Comparison of ENCODE assay signal across 12 mouse cellular contexts in genomic region chr2:134816383-134816782, GRCm38 (mm10). TPM values are rescaled to one million over a fixed set of nuclear protein-coding genes. Genes with fewer than 3 reads are reported as not detected.
DNase-seq lines count a peak whose midpoint lies in the region; ATAC-seq lines count a peak whose summit lies in the region.
"Had no signal": no experiment of that assay in that cellular context is flagged by ENCODE, and none has a peak within 500 bp of the region (broad histone marks: within the 10 kb centered on the region; RNA-seq: fewer than 3 reads in every experiment).

No protein-coding gene starts in this region.

- peak; percentile 12 to 16 for DNase-seq in heart, postnatal 10 days
- DNase-seq in heart, adult 9 months (ENCODE audit: low spot score in 2 of 2): no peak
- DNase-seq in cerebellum, adult 8-10 months: peak; percentile 15
- peak; percentile 51 to 66 for DNase-seq in lung, postnatal 4 days
- DNase-seq in retina, postnatal 1 day: no peak
- DNase-seq in thymus, postnatal 36 days: no peak
- DNase-seq: thymus, adult 2 months had no signal

- no peak overlapping the region for H3K27ac ChIP-seq in midbrain, embryonic 15.5 days
- no peak overlapping the region for H3K27ac ChIP-seq in midbrain, embryonic 13.5 days
- H3K27ac ChIP-seq: liver, embryonic 14.5 days had no signal

- no peak overlapping the region for H3K4me3 ChIP-seq in midbrain, embryonic 15.5 days
- H3K4me3 ChIP-seq in midbrain, embryonic 13.5 days (replicated peaks): no peak overlapping the region

- no peaks in the 10 kb centered on the region for H3K9me3 ChIP-seq in midbrain, embryonic 15.5 days
- H3K9me3 ChIP-seq in midbrain, embryonic 13.5 days: no peaks in the 10 kb centered on the region
- H3K9me3 ChIP-seq: G1E had no signal

- H3K27me3 ChIP-seq in midbrain, embryonic 15.5 days (replicated peaks): no peaks in the 10 kb centered on the region
- H3K27me3 ChIP-seq in midbrain, embryonic 13.5 days: no peaks in the 10 kb centered on the region

- intact Hi-C loops in heart, postnatal 10 days (cut with DNase I): no loop called here

- 0 out of 2 replicates have a peak, but pooled peaks have one; percentile 24 for ATAC-seq in midbrain, embryonic 15.5 days (replicated peaks)
- no peak for ATAC-seq in midbrain, embryonic 13.5 days
- ATAC-seq: intestine, postnatal 0 days had no signal

- no peaks in the 10 kb centered on the region for H3K36me3 ChIP-seq in midbrain, embryonic 15.5 days (replicated peaks)
- H3K36me3 ChIP-seq in midbrain, embryonic 13.5 days: no peaks in the 10 kb centered on the region
- H3K36me3 ChIP-seq: G1E had no signal

- WGBS in midbrain, embryonic 15.5 days: 72% methylated on average over 11 of the region's 11 CpGs
- 82% methylated on average over 11 of the region's 11 CpGs for WGBS in midbrain, embryonic 13.5 days

- H3K4me2 ChIP-seq in midbrain, embryonic 15.5 days: no peak overlapping the region
- no peak overlapping the region for H3K4me2 ChIP-seq in midbrain, embryonic 13.5 days (replicated peaks)

- no peaks in the 10 kb centered on the region for H3K4me1 ChIP-seq in midbrain, embryonic 15.5 days
- H3K4me1 ChIP-seq in midbrain, embryonic 13.5 days (replicated peaks): no peaks in the 10 kb centered on the region

- no peak overlapping the region for H3K9ac ChIP-seq in midbrain, embryonic 15.5 days
- H3K9ac ChIP-seq in midbrain, embryonic 13.5 days (replicated peaks): no peak overlapping the region
- H3K9ac ChIP-seq: liver, embryonic 14.5 days had no signal

RNA-seq across cellular contexts. Expression of gene Plcb1, which starts 30.5 kb away (rescaled TPM):
- total RNA-seq in heart, postnatal 10 days (2021): 1 to 10 TPM; 8.5 to 9.3 TPM
- polyA plus RNA-seq in midbrain, embryonic 15.5 days (2015; fragmentation: Nextera tagmentation; extraction: Ambion mirVana): 36.6 and 38.0 TPM in 2 replicates
- polyA plus RNA-seq in midbrain, embryonic 13.5 days (2015; fragmentation: Nextera tagmentation; extraction: Ambion mirVana): 20.7 and 21.2 TPM in 2 replicates
- polyA plus RNA-seq: G1E had no signal

Comparison
In these comparisons a context has a peak if more than half of its experiments do, and no peak if none do; other contexts are left out.
1. DNase-seq: peak in heart, postnatal 10 days (2 of 2), cerebellum, adult 8-10 months (single experiment) and lung, postnatal 4 days (2 of 2); none in heart, adult 9 months (0 of 2), retina, postnatal 1 day (single experiment) and thymus, postnatal 36 days (0 of 2).